Mouse (Mus musculus) limb, embryonic 15.5 days (tissue): Measurements from ENCODE around the gene Mlh3. TPM values are rescaled to one million over a fixed set of nuclear protein-coding genes. Genes with fewer than 3 reads are reported as not detected.

ENCODE experiments used
- ATAC-seq: fragments of 200-750 bp; cut with Nextera tagmentation; 2 replicates; pipeline ENCODE4 v1.8.0; 2017; ENCODE audit warnings: low read depth, moderate TSS enrichment; ENCODE audit not compliant: insufficient number of reproducible peaks, low FRiP score, low TSS enrichment
- H3K27ac ChIP-seq: fragments of 300-500 bp; sonication (generic); 2 replicates; pipeline ENCODE4 v1.5.1; 2015; ENCODE audit warnings: moderate library complexity, mild to moderate bottlenecking, inconsistent platforms
- H3K27me3 ChIP-seq: fragments of 300-500 bp; sonication (generic); 2 replicates; pipeline ENCODE4 v1.6.1; 2015; ENCODE audit warnings: inconsistent platforms
- H3K36me3 ChIP-seq: fragments of 300-500 bp; sonication (generic); 2 replicates; pipeline ENCODE4 v1.6.1; 2015; ENCODE audit warnings: inconsistent platforms
- H3K4me1 ChIP-seq: fragments of 300-500 bp; sonication (generic); 2 replicates; pipeline ENCODE4 v1.6.1; 2015; ENCODE audit warnings: inconsistent platforms
- H3K4me2 ChIP-seq: fragments of 300-500 bp; sonication (generic); 2 replicates; pipeline ENCODE4 v1.6.1; 2015; ENCODE audit warnings: mild to moderate bottlenecking, inconsistent platforms
- H3K4me3 ChIP-seq: fragments of 300-500 bp; sonication (generic); 2 replicates; pipeline ENCODE4 v1.5.1; 2015; ENCODE audit warnings: mild to moderate bottlenecking, inconsistent platforms
- H3K9ac ChIP-seq: fragments of 300-500 bp; sonication (generic); 2 replicates; pipeline ENCODE4 v1.6.1; 2015; ENCODE audit warnings: inconsistent platforms
- H3K9me3 ChIP-seq: fragments of 300-500 bp; sonication (generic); 2 replicates; pipeline ENCODE4 v1.6.1; 2016; ENCODE audit warnings: inconsistent platforms
- WGBS: fragments of 180-500 bp; shearing (Covaris S2); methylation state at CpG from one replicate; pipeline ENCODE4 v1.1.7; 2015; 5-methylcytosine and 5-hydroxymethylcytosine counted together
- polyA plus RNA-seq: library from polyadenylated mRNA; unstranded; fragments of >200 nt; fragmentation: Nextera tagmentation; extraction: Ambion mirVana; gene quantifications from 2 replicates; pipeline ENCODE4 v1.2.1, GENCODE M21; 2015

Mlh3 gene
- 8.1 and 9.4 TPM in 2 replicates for polyA plus RNA-seq

GRCm38 (mm10) chr12:85270319-85270718 is at the start of gene Mlh3:
Gene Mlh3 (minus strand): TSS chr12:85270599.
- Histone ChIP-seq H3K27ac (peak within 1 kb of the TSS; percentile 87), H3K4me2 (peak within 1 kb of the TSS; percentile 51), H3K4me1 (peaks cover 21% of the 10 kb centered on the region; the same call in 1 of the 2 replicates), H3K9ac (peak within 1 kb of the TSS; percentile 53), H3K27me3 (no peaks in the 10 kb centered on the region), H3K36me3 (0 out of 2 replicates have a peak, but pooled peaks cover 5% of the 10 kb centered on the region), H3K9me3 (no peaks in the 10 kb centered on the region), H3K4me3 (peak within 1 kb of the TSS; percentile 52)
- under 1% methylated on average over 35 of the region's 35 CpGs for WGBS
- ATAC-seq: peak; percentile 85

DNA sequence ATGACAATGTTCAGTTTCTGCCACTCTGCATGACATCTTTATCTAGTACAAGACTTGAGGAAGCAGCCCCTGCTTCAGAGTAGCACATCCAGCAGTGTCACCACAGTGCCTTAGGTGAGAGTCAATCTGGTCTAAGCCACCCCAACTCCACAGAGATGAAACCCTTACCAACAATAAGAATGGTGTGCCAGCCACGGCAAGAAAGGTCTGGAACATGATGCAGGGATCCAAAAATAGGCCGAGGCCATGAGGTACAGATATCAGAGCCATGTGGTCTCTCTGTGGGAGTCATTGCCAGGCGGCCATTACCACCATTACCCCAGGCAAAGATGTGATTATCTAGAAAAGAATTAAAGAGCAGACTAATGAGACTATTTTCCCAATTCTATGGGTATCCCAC is 38.3 kb upstream of the Mlh3 start:
- no peak for ATAC-seq
- H3K36me3 ChIP-seq: peaks cover 94% of the 10 kb centered on the region
- WGBS: 49% methylated on average over 3 of the region's 3 CpGs

DNA sequence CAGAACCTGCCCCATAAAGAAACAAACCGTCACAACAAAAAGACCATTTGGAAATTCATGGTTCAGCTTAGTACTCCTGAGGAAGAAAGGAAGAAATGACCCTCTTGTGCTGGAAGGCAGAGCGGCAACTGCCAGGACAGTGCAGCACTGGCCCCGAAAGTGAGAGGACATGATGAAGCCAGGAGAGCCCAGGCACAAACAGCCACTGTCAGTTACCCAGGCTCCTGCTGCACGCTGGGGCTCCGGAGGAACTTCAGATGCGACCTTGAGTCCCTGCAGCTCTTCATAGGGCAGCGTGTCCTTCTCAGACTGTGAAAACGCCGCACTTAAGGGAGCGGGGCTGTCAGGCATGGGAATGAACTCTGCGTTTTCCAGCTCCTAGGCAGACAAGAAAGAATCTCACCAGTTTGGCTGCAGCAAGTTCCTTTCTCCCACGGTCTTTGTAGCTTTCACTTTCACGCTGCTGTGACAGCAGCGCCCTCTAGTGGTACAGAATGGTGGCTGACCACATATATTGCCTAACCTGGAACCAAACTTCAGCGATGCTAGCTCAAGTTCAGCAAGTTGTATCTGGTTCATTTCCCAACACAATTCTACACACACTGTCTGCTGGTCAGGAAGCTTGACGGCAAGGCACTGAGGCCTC is 35.0 kb upstream of the Mlh3 start:
- Histone ChIP-seq H3K27ac (peak overlapping the region; percentile 59), H3K27me3 (no peaks in the 10 kb centered on the region), H3K36me3 (peaks cover 94% of the 10 kb centered on the region), H3K4me3 (0 out of 2 replicates have a peak overlapping the region, but pooled peaks have one; percentile 5), H3K9ac (no peak overlapping the region), H3K4me2 (no peak overlapping the region), H3K4me1 (peaks cover 4% of the 10 kb centered on the region), H3K9me3 (no peaks in the 10 kb centered on the region)
- ATAC-seq: no peak
- WGBS: 40% methylated on average over 16 of the region's 16 CpGs

More for the DNA sequence above, 38.3 kb upstream of the Mlh3 start:
- Histone ChIP-seq H3K4me2 (no peak overlapping the region), H3K4me1 (peaks cover 4% of the 10 kb centered on the region), H3K27me3 (no peaks in the 10 kb centered on the region), H3K9ac (no peak overlapping the region), H3K27ac (no peak overlapping the region), H3K9me3 (no peaks in the 10 kb centered on the region), H3K4me3 (no peak overlapping the region)

- Histone ChIP-seq H3K9me3 (no peaks in the 10 kb centered on the region), H3K4me2 (no peak overlapping the region), H3K9ac (no peak overlapping the region), H3K27me3 (no peaks in the 10 kb centered on the region), H3K4me1 (peaks cover 9% of the 10 kb centered on the region), H3K4me3 (no peak overlapping the region), H3K27ac (no peak overlapping the region), H3K36me3 (peaks cover 91% of the 10 kb centered on the region)
- no peak for ATAC-seq
- WGBS: 60% methylated on average over 4 of the region's 4 CpGs
Measured at GRCm38 (mm10) chr12:85304725-85305124, 34.3 kb upstream of the Mlh3 start.

- Histone ChIP-seq H3K27ac (no peak overlapping the region), H3K36me3 (peaks cover 78% of the 10 kb centered on the region), H3K9ac (no peak overlapping the region), H3K4me1 (peaks cover 15% of the 10 kb centered on the region), H3K27me3 (no peaks in the 10 kb centered on the region), H3K9me3 (no peaks in the 10 kb centered on the region), H3K4me3 (no peak overlapping the region), H3K4me2 (no peak overlapping the region)
- no peak for ATAC-seq
- 55% methylated on average over 2 of the region's 2 CpGs for WGBS
Measured at GRCm38 (mm10) chr12:85303256-85303655, 32.9 kb upstream of the Mlh3 start.

DNA sequence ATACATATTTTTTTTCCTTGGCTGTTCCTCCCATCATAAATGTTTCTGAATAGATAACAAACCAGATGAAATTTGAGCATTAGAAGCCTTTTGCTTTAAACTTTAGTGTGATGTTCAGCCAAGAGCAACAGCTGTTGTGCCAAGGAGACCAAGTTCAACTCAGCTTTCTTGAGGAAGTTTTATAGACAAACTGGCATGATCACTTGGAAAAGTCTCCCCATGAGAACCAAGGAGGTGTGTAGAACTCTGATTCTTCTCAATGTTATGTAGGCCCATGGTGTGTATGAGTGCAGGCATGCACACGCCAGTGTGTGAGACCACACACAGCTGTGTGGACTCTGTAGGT is 28.4 kb upstream of the Mlh3 start:
- no peak for ATAC-seq
- no peak overlapping the region for H3K4me3 ChIP-seq
- H3K9me3 ChIP-seq: no peaks in the 10 kb centered on the region
- H3K4me1 ChIP-seq: peaks cover 33% of the 10 kb centered on the region
- H3K27ac ChIP-seq: peak overlapping the region; percentile 19; the same call in 1 of the 2 replicates
- no peak overlapping the region for H3K4me2 ChIP-seq
- H3K36me3 ChIP-seq: peaks cover 34% of the 10 kb centered on the region
- no peaks in the 10 kb centered on the region for H3K27me3 ChIP-seq
- WGBS: 33% methylated on average over 1 of the region's 1 CpGs
- H3K9ac ChIP-seq: no peak overlapping the region

GRCm38 (mm10) chr12:85298127-85298834 is 27.9 kb upstream of the Mlh3 start:
- no peaks in the 10 kb centered on the region for H3K27me3 ChIP-seq
- H3K9me3 ChIP-seq: no peaks in the 10 kb centered on the region
- no peak overlapping the region for H3K4me3 ChIP-seq
- H3K36me3 ChIP-seq: peaks cover 30% of the 10 kb centered on the region
- H3K27ac ChIP-seq: peak overlapping the region; percentile 44
- H3K9ac ChIP-seq: no peak overlapping the region
- 18% methylated on average over 11 of the region's 11 CpGs for WGBS
- no peak for ATAC-seq
- no peak overlapping the region for H3K4me2 ChIP-seq
- H3K4me1 ChIP-seq: peaks cover 33% of the 10 kb centered on the region

DNA sequence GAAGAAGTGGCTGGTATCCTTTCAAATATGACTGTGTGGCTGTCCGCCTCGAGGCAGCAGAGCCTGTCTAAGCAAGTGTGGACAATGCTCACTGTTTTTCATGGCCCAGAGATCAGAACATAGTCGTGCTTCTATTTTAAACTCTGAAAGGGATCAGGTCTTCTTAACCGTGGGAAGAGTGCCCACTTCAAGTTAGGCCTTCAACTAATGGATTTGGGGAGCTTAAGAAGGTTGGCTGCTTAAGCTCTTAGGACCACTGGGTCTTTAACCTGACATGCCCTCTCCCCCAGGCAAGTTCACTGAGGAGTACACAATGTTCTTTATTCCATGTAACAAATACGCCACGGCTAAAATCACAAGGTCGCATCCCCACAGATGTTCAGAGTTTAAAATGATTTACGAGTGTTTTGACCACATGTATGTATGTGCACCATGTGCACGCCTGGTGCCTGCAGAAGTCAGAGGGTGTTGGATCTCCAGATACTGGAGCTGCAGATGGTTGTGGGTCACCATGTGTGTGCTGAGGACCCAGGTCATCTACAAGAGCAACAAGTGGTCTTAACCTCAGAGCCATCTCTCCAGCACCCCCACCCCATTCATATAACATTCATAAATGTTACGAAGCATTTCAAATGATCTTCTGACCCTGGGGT is 27.1 kb upstream of the Mlh3 start:
- no peak overlapping the region for H3K4me3 ChIP-seq
- no peaks in the 10 kb centered on the region for H3K27me3 ChIP-seq
- H3K36me3 ChIP-seq: peaks cover 24% of the 10 kb centered on the region
- peaks cover 33% of the 10 kb centered on the region for H3K4me1 ChIP-seq
- WGBS: 46% methylated on average over 10 of the region's 10 CpGs
- H3K9ac ChIP-seq: no peak overlapping the region
- ATAC-seq: no peak
- H3K27ac ChIP-seq: peak overlapping the region; percentile 44
- no peak overlapping the region for H3K4me2 ChIP-seq
- no peaks in the 10 kb centered on the region for H3K9me3 ChIP-seq

- H3K4me1 ChIP-seq: peaks cover 33% of the 10 kb centered on the region
- no peak overlapping the region for H3K9ac ChIP-seq
- H3K36me3 ChIP-seq: peaks cover 18% of the 10 kb centered on the region
- WGBS: 45% methylated on average over 5 of the region's 5 CpGs
- H3K27me3 ChIP-seq: no peaks in the 10 kb centered on the region
- no peaks in the 10 kb centered on the region for H3K9me3 ChIP-seq
- H3K4me2 ChIP-seq: no peak overlapping the region
- H3K27ac ChIP-seq: peak overlapping the region; percentile 44
- no peak for ATAC-seq
- H3K4me3 ChIP-seq: no peak overlapping the region
Measured at GRCm38 (mm10) chr12:85296915-85297314, 26.5 kb upstream of the Mlh3 start.

- Histone ChIP-seq H3K27ac (no peak overlapping the region), H3K4me2 (no peak overlapping the region), H3K4me1 (peaks cover 36% of the 10 kb centered on the region), H3K9ac (no peak overlapping the region), H3K9me3 (no peaks in the 10 kb centered on the region), H3K4me3 (no peak overlapping the region), H3K36me3 (peaks cover 4% of the 10 kb centered on the region; the same call in 1 of the 2 replicates), H3K27me3 (no peaks in the 10 kb centered on the region)
- 91% methylated on average over 2 of the region's 2 CpGs for WGBS
- no peak for ATAC-seq
Measured at GRCm38 (mm10) chr12:85295506-85295905, 25.1 kb upstream of the Mlh3 start.

GRCm38 (mm10) chr12:85292906-85293305 is 22.5 kb upstream of the Mlh3 start:
- no peak overlapping the region for H3K27ac ChIP-seq
- H3K4me3 ChIP-seq: no peak overlapping the region
- no peak overlapping the region for H3K4me2 ChIP-seq
- H3K27me3 ChIP-seq: no peaks in the 10 kb centered on the region
- H3K9me3 ChIP-seq: no peaks in the 10 kb centered on the region
- H3K4me1 ChIP-seq: peaks cover 45% of the 10 kb centered on the region
- H3K9ac ChIP-seq: no peak overlapping the region
- no peaks in the 10 kb centered on the region for H3K36me3 ChIP-seq
- ATAC-seq: no peak

- no peak overlapping the region for H3K27ac ChIP-seq
- H3K9me3 ChIP-seq: no peaks in the 10 kb centered on the region
- H3K4me2 ChIP-seq: no peak overlapping the region
- peaks cover 42% of the 10 kb centered on the region for H3K4me1 ChIP-seq
- ATAC-seq: no peak
- no peaks in the 10 kb centered on the region for H3K27me3 ChIP-seq
- WGBS: 74% methylated on average over 6 of the region's 6 CpGs
- H3K9ac ChIP-seq: no peak overlapping the region
- H3K36me3 ChIP-seq: no peaks in the 10 kb centered on the region
- H3K4me3 ChIP-seq: no peak overlapping the region
Measured at GRCm38 (mm10) chr12:85292288-85292687, 21.9 kb upstream of the Mlh3 start.
